Mouse (Mus musculus): ENCODE measurements at regions not wholly inside any gene's neighbourhood (a gene's known extent, or its start where the extent isn't known, plus 50 kb on each side); places are given as distances from the start of the nearest gene placed in this dataset.
"Not testable (repeated sequence)": the region's sequence is repeated elsewhere in the genome, so short reads cannot be mapped to it uniquely, and the experiment has no call there.

DNA sequence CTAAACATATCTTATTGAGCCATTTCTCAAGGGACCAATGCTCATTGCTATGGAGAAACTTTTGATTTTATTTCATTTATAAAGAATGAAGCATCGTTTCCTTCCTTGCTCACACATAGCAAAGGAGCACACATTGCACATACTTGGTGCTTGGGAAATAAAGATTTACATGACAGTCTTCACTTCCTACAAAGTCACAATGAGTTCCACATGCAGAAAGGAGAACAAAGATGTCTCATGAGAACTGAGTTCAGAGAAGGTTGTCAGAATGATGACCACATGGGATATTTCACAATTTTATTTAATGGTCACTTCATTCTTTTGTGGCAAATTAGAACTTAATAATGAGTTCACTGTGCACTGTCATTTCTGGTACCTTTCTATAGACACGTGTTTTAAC, 114.3 kb upstream of the Egfr start:
- Histone ChIP-seq H3K27ac (ENCODE audit: insufficient read depth, low read length) (no peak overlapping the region), H3K4me3 (ENCODE audit: insufficient read depth, low read length) (no peak overlapping the region), H3K4me1 (ENCODE audit: control insufficient read depth, insufficient read depth, low read length) (no peaks in the 10 kb centered on the region)
- TF ChIP-seq POLR2A (IDR thresholded peaks at IDR 0.05; ENCODE audit: extremely low read depth, insufficient read depth, low read length) (no peak), CTCF (IDR thresholded peaks at IDR 0.05; ENCODE audit: extremely low read depth, insufficient read depth, low read length) (no peak)

DNA sequence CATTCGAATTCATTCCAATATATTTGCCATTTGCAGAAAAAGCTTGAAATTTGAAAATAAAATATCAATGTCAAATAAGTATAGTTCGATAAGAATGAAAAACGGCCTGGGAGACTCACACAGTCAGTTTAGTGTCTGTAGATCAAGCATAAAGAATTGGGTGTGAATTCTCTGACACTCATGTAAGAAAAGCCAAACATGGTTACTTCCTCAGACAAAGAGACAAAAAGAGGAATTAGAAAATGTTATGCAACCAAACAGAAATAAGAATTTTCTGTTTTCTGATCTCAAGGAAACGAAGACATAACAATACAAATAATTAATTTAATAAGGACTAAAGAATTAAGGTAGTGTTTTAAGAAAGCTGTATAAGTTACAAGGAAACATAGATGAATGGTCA, 113.7 kb upstream of the Egfr start:
- Histone ChIP-seq H3K27ac (ENCODE audit: insufficient read depth, low read length) (no peak overlapping the region), H3K4me1 (ENCODE audit: control insufficient read depth, insufficient read depth, low read length) (no peaks in the 10 kb centered on the region), H3K4me3 (ENCODE audit: insufficient read depth, low read length) (no peak overlapping the region)
- TF ChIP-seq POLR2A (IDR thresholded peaks at IDR 0.05; ENCODE audit: extremely low read depth, insufficient read depth, low read length) = no peak
- no peak for TF ChIP-seq CTCF (IDR thresholded peaks at IDR 0.05; ENCODE audit: extremely low read depth, insufficient read depth, low read length)

- H3K27ac ChIP-seq (ENCODE audit: insufficient read depth, low read length) = no peak overlapping the region
- no peak overlapping the region for H3K4me3 ChIP-seq (ENCODE audit: insufficient read depth, low read length)
- H3K4me1 ChIP-seq (ENCODE audit: control insufficient read depth, insufficient read depth, low read length) = no peaks in the 10 kb centered on the region
- no peak for TF ChIP-seq POLR2A (IDR thresholded peaks at IDR 0.05; ENCODE audit: extremely low read depth, insufficient read depth, low read length)
- TF ChIP-seq CTCF (IDR thresholded peaks at IDR 0.05; ENCODE audit: extremely low read depth, insufficient read depth, low read length) = no peak
These were observed 102.4 kb upstream of the Egfr start for GRCm38 (mm10) chr11:16649599-16649998.

DNA sequence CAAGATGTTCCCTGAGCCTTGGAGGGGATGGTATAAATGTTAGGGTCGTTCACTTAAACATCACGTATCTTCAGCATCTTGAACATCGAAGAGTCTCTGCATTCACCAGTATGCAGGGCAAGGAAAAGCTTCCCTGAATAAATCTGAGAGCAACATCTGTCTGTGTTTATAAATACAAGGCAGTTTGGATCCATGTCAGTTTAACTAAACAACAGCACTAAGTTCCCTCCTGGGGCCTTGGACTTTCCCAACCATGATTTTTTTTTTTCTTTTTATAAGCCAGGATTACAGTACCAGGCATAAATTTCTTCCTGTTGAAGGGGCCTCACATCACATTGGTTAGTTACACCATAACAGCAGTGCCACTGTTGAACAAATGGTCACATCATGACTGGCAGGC, 88.2 kb upstream of the Egfr start:
- no peak for TF ChIP-seq CTCF (IDR thresholded peaks at IDR 0.05; ENCODE audit: extremely low read depth, insufficient read depth, low read length)
- no peak for TF ChIP-seq POLR2A (IDR thresholded peaks at IDR 0.05; ENCODE audit: extremely low read depth, insufficient read depth, low read length)
- Histone ChIP-seq H3K4me1 (ENCODE audit: control insufficient read depth, insufficient read depth, low read length) (no peaks in the 10 kb centered on the region), H3K4me3 (ENCODE audit: insufficient read depth, low read length) (no peak overlapping the region), H3K27ac (ENCODE audit: insufficient read depth, low read length) (no peak overlapping the region)

DNA sequence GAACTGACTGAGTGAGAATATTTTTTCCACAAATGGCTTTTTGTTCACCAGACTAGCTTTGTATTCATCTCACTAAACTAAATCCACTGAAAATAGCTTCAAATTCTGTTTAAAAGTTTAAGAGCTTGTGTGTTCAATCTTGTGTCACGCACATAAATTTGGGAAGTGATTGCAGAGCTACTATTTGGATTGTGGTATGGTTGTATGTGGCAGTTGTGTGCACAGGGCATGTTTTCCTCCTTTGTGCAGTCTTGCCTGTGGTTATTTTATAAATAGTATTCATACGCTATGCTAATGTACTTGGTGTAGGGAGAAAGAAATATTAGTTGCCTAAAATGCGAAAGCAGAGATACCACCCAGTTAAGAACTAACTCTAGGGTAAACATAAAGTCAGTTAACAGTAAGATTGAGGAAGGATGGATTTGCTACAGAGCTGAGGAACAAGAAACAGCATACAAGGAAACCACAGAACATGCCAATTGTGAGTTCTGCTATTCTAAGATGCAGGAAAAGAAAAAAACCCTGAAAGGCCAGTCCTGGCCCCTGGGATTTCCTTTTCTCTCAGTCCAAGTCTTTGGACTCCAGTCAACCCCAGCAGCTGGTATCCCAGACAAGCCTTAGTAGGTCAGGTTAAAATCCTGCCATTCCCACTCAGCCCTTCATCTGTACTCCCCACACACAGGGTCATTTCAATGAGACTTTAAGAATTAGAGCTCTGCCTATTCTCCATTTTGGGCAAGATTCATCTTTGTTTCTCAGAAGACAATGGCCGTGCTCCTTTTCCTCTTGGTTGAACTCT, 82.4 kb upstream of the Egfr start:
- TF ChIP-seq CTCF (IDR thresholded peaks at IDR 0.05; ENCODE audit: extremely low read depth, insufficient read depth, low read length) (no peak), POLR2A (IDR thresholded peaks at IDR 0.05; ENCODE audit: extremely low read depth, insufficient read depth, low read length) (no peak)
- Histone ChIP-seq H3K4me1 (ENCODE audit: control insufficient read depth, insufficient read depth, low read length) (no peaks in the 10 kb centered on the region), H3K27ac (ENCODE audit: insufficient read depth, low read length) (no peak overlapping the region), H3K4me3 (ENCODE audit: insufficient read depth, low read length) (no peak overlapping the region)

DNA sequence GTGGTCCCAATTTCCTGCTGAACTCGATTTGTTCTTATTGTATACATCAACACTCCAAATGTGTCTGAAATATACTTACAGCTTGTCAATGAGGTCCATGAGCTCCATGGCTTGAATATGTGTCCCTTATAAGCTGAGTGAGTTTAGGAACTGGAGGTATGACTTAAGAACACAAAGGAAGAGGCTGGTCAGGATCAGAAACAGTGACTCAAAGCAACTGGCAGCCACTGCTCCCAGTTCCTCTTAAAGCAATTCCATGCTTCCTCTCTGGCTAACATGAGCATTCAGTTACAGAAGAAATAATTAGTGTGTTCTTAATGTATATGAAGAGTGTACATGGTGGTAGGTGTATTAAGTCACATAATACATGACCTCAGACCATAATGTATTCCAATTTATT, 81.7 kb upstream of the Egfr start:
- no peak for TF ChIP-seq POLR2A (IDR thresholded peaks at IDR 0.05; ENCODE audit: extremely low read depth, insufficient read depth, low read length)
- TF ChIP-seq CTCF (IDR thresholded peaks at IDR 0.05; ENCODE audit: extremely low read depth, insufficient read depth, low read length) = no peak
- Histone ChIP-seq H3K4me3 (ENCODE audit: insufficient read depth, low read length) (no peak overlapping the region), H3K27ac (ENCODE audit: insufficient read depth, low read length) (no peak overlapping the region), H3K4me1 (ENCODE audit: control insufficient read depth, insufficient read depth, low read length) (no peaks in the 10 kb centered on the region)

- H3K27ac ChIP-seq (ENCODE audit: insufficient read depth, low read length); H3K4me3 ChIP-seq (ENCODE audit: insufficient read depth, low read length); H3K4me1 ChIP-seq (ENCODE audit: control insufficient read depth, insufficient read depth, low read length): not testable (repeated sequence)
These were observed 76.1 kb upstream of the Egfr start for GRCm38 (mm10) chr11:16675951-16676350.

GRCm38 (mm10) chr11:16683538-16683937, 68.5 kb upstream of the Egfr start:
- Histone ChIP-seq H3K4me3 (ENCODE audit: insufficient read depth, low read length) (no peak overlapping the region), H3K27ac (ENCODE audit: insufficient read depth, low read length) (no peak overlapping the region), H3K4me1 (ENCODE audit: control insufficient read depth, insufficient read depth, low read length) (no peaks in the 10 kb centered on the region)
- TF ChIP-seq POLR2A (IDR thresholded peaks at IDR 0.05; ENCODE audit: extremely low read depth, insufficient read depth, low read length) (no peak), CTCF (IDR thresholded peaks at IDR 0.05; ENCODE audit: extremely low read depth, insufficient read depth, low read length) (no peak)

GRCm38 (mm10) chr11:16695596-16695995, 56.4 kb upstream of the Egfr start:
- TF ChIP-seq CTCF (IDR thresholded peaks at IDR 0.05; ENCODE audit: extremely low read depth, insufficient read depth, low read length) = no peak
- Histone ChIP-seq H3K4me1 (ENCODE audit: control insufficient read depth, insufficient read depth, low read length) (no peaks in the 10 kb centered on the region), H3K4me3 (ENCODE audit: insufficient read depth, low read length) (no peak overlapping the region), H3K27ac (ENCODE audit: insufficient read depth, low read length) (no peak overlapping the region)

GRCm38 (mm10) chr11:16696787-16697186, 55.2 kb upstream of the Egfr start:
- TF ChIP-seq POLR2A (IDR thresholded peaks at IDR 0.05; ENCODE audit: extremely low read depth, insufficient read depth, low read length) (no peak), CTCF (IDR thresholded peaks at IDR 0.05; ENCODE audit: extremely low read depth, insufficient read depth, low read length) (no peak)
- H3K4me3 ChIP-seq (ENCODE audit: insufficient read depth, low read length) = no peak overlapping the region
- no peak overlapping the region for H3K27ac ChIP-seq (ENCODE audit: insufficient read depth, low read length)
- no peaks in the 10 kb centered on the region for H3K4me1 ChIP-seq (ENCODE audit: control insufficient read depth, insufficient read depth, low read length)

Data from cortical plate, adult 2 months (tissue).